Mouse (Mus musculus): Measurements from ENCODE around the gene Abca7. TPM values are rescaled to one million over a fixed set of nuclear protein-coding genes. Genes with fewer than 3 reads are reported as not detected.

The Abca7 gene
- polyA plus RNA-seq, 1 experiment from 2014 or later, result 3.0 TPM

GRCm38 (mm10) chr10:80018739-80019297 lies 22.5 kb downstream of the Abca7 start:
- H3K27ac ChIP-seq, result no peak overlapping the region
- no peaks in the 10 kb centered on the region for H3K9me3 ChIP-seq
- ATAC-seq, result peak; percentile 78
- H3K4me2 ChIP-seq (replicated peaks), result peak overlapping the region; percentile 53
- H3K4me3 ChIP-seq (replicated peaks), result peak overlapping the region; percentile 12; the same call in 1 of the 2 replicates
- WGBS, result 2% methylated on average over 15 of the region's 15 CpGs
- H3K27me3 ChIP-seq (replicated peaks), result peaks cover 17% of the 10 kb centered on the region
- no peaks in the 10 kb centered on the region for H3K36me3 ChIP-seq
- H3K4me1 ChIP-seq (replicated peaks), result peaks cover 18% of the 10 kb centered on the region
- H3K9ac ChIP-seq, result peak overlapping the region; percentile 36; the same call in 1 of the 2 replicates

- WGBS, result 19% methylated on average over 20 of the region's 20 CpGs
- ATAC-seq, result peak; percentile 60
- peak overlapping the region; percentile 53 for H3K4me2 ChIP-seq (replicated peaks)
These were observed 23.3 kb downstream of the Abca7 start for GRCm38 (mm10) chr10:80019471-80020131.

GRCm38 (mm10) chr10:80020191-80020590 lies 23.9 kb downstream of the Abca7 start:
- ATAC-seq, result no peak
- Histone ChIP-seq H3K4me3 (replicated peaks) (peak overlapping the region; percentile 28), H3K4me2 (replicated peaks) (peak overlapping the region; percentile 53)

More at GRCm38 (mm10) chr10:80019471-80020131, 23.3 kb downstream of the Abca7 start:
- H3K4me3 ChIP-seq (replicated peaks), result peak overlapping the region; percentile 28
- H3K9me3 ChIP-seq, result no peaks in the 10 kb centered on the region
- peaks cover 21% of the 10 kb centered on the region for H3K4me1 ChIP-seq (replicated peaks)
- H3K27ac ChIP-seq, result peak overlapping the region; percentile 40; the same call in 1 of the 2 replicates
- H3K36me3 ChIP-seq, result no peaks in the 10 kb centered on the region
- peaks cover 9% of the 10 kb centered on the region for H3K27me3 ChIP-seq (replicated peaks)
- peak overlapping the region; percentile 43 for H3K9ac ChIP-seq

GRCm38 (mm10) chr10:80020603-80021319 lies 24.5 kb downstream of the Abca7 start:
- H3K9ac ChIP-seq, result peak overlapping the region; percentile 43
- H3K4me1 ChIP-seq (replicated peaks), result peaks cover 27% of the 10 kb centered on the region
- ATAC-seq, result no peak
- no peaks in the 10 kb centered on the region for H3K9me3 ChIP-seq
- H3K27me3 ChIP-seq (replicated peaks), result 0 out of 2 replicates have a peak, but pooled peaks cover under 1% of the 10 kb centered on the region
- H3K27ac ChIP-seq, result no peak overlapping the region
- H3K36me3 ChIP-seq, result no peaks in the 10 kb centered on the region
- peak overlapping the region; percentile 53 for H3K4me2 ChIP-seq (replicated peaks)
- WGBS, result 82% methylated on average over 18 of the region's 18 CpGs
- no peak overlapping the region for H3K4me3 ChIP-seq (replicated peaks)

More at GRCm38 (mm10) chr10:80020191-80020590, 23.9 kb downstream of the Abca7 start:
- H3K27me3 ChIP-seq (replicated peaks), result 0 out of 2 replicates have a peak, but pooled peaks cover 4% of the 10 kb centered on the region
- no peaks in the 10 kb centered on the region for H3K9me3 ChIP-seq
- 0 out of 2 replicates have a peak overlapping the region, but pooled peaks have one; percentile 13 for H3K27ac ChIP-seq
- H3K4me1 ChIP-seq (replicated peaks), result peaks cover 22% of the 10 kb centered on the region
- H3K36me3 ChIP-seq, result no peaks in the 10 kb centered on the region
- 47% methylated on average over 11 of the region's 11 CpGs for WGBS
- peak overlapping the region; percentile 43 for H3K9ac ChIP-seq

- Histone ChIP-seq H3K9me3 (no peaks in the 10 kb centered on the region), H3K4me3 (replicated peaks) (no peak overlapping the region), H3K4me1 (replicated peaks) (peaks cover 29% of the 10 kb centered on the region), H3K4me2 (replicated peaks) (no peak overlapping the region), H3K27ac (no peak overlapping the region), H3K27me3 (replicated peaks) (no peaks in the 10 kb centered on the region), H3K36me3 (no peaks in the 10 kb centered on the region), H3K9ac (no peak overlapping the region)
- no peak for ATAC-seq
- WGBS, result 77% methylated on average over 13 of the region's 13 CpGs
These were observed 25.0 kb downstream of the Abca7 start for GRCm38 (mm10) chr10:80021320-80021641.

GRCm38 (mm10) chr10:80022164-80022563 lies 25.9 kb downstream of the Abca7 start:
- no peaks in the 10 kb centered on the region for H3K9me3 ChIP-seq
- H3K4me3 ChIP-seq (replicated peaks), result no peak overlapping the region
- H3K27me3 ChIP-seq (replicated peaks), result no peaks in the 10 kb centered on the region
- no peak overlapping the region for H3K27ac ChIP-seq
- WGBS, result 91% methylated on average over 12 of the region's 12 CpGs
- H3K36me3 ChIP-seq, result no peaks in the 10 kb centered on the region
- no peak overlapping the region for H3K9ac ChIP-seq
- H3K4me1 ChIP-seq (replicated peaks), result peaks cover 29% of the 10 kb centered on the region
- ATAC-seq, result no peak
- H3K4me2 ChIP-seq (replicated peaks), result no peak overlapping the region

- 96% methylated on average over 8 of the region's 8 CpGs for WGBS
- H3K4me1 ChIP-seq (replicated peaks), result peaks cover 29% of the 10 kb centered on the region
- no peak for ATAC-seq
These were observed 26.5 kb downstream of the Abca7 start for GRCm38 (mm10) chr10:80022806-80023205.

GRCm38 (mm10) chr10:80023758-80024157 lies 27.5 kb downstream of the Abca7 start:
- ATAC-seq, result no peak
- Histone ChIP-seq H3K27me3 (replicated peaks) (no peaks in the 10 kb centered on the region), H3K4me3 (replicated peaks) (no peak overlapping the region), H3K36me3 (no peaks in the 10 kb centered on the region), H3K27ac (no peak overlapping the region), H3K4me1 (replicated peaks) (peaks cover 29% of the 10 kb centered on the region), H3K9ac (no peak overlapping the region), H3K4me2 (replicated peaks) (no peak overlapping the region), H3K9me3 (no peaks in the 10 kb centered on the region)
- 81% methylated on average over 5 of the region's 5 CpGs for WGBS

More at GRCm38 (mm10) chr10:80022806-80023205, 26.5 kb downstream of the Abca7 start:
- no peak overlapping the region for H3K9ac ChIP-seq
- no peaks in the 10 kb centered on the region for H3K9me3 ChIP-seq
- H3K4me2 ChIP-seq (replicated peaks), result no peak overlapping the region
- H3K27ac ChIP-seq, result no peak overlapping the region
- no peaks in the 10 kb centered on the region for H3K36me3 ChIP-seq
- H3K27me3 ChIP-seq (replicated peaks), result no peaks in the 10 kb centered on the region
- no peak overlapping the region for H3K4me3 ChIP-seq (replicated peaks)

GRCm38 (mm10) chr10:80024229-80025043 lies 28.1 kb downstream of the Abca7 start:
- ATAC-seq, result no peak
- no peaks in the 10 kb centered on the region for H3K9me3 ChIP-seq
- peaks cover 23% of the 10 kb centered on the region for H3K4me1 ChIP-seq (replicated peaks)
- no peak overlapping the region for H3K4me3 ChIP-seq (replicated peaks)
- WGBS, result 76% methylated on average over 15 of the region's 15 CpGs
- no peak overlapping the region for H3K27ac ChIP-seq
- H3K9ac ChIP-seq, result no peak overlapping the region
- no peaks in the 10 kb centered on the region for H3K36me3 ChIP-seq
- H3K27me3 ChIP-seq (replicated peaks), result no peaks in the 10 kb centered on the region
- H3K4me2 ChIP-seq (replicated peaks), result no peak overlapping the region

GRCm38 (mm10) chr10:80025044-80025347 lies 28.7 kb downstream of the Abca7 start:
- Histone ChIP-seq H3K9ac (no peak overlapping the region), H3K4me3 (replicated peaks) (no peak overlapping the region), H3K9me3 (no peaks in the 10 kb centered on the region), H3K36me3 (no peaks in the 10 kb centered on the region), H3K4me1 (replicated peaks) (peaks cover 19% of the 10 kb centered on the region; the same call in 1 of the 2 replicates), H3K4me2 (replicated peaks) (no peak overlapping the region), H3K27me3 (replicated peaks) (no peaks in the 10 kb centered on the region), H3K27ac (no peak overlapping the region)
- WGBS, result 45% methylated on average over 4 of the region's 4 CpGs
- ATAC-seq, result no peak

- 0 out of 2 replicates have a peak, but pooled peaks have one; percentile 5 for ATAC-seq
- WGBS, result 73% methylated on average over 10 of the region's 10 CpGs
- no peak overlapping the region for H3K4me2 ChIP-seq (replicated peaks)
- no peak overlapping the region for H3K27ac ChIP-seq
- H3K9ac ChIP-seq, result no peak overlapping the region
- H3K4me3 ChIP-seq (replicated peaks), result no peak overlapping the region
- H3K4me1 ChIP-seq (replicated peaks), result peaks cover 19% of the 10 kb centered on the region; the same call in 1 of the 2 replicates
- H3K36me3 ChIP-seq, result no peaks in the 10 kb centered on the region
- no peaks in the 10 kb centered on the region for H3K9me3 ChIP-seq
- no peaks in the 10 kb centered on the region for H3K27me3 ChIP-seq (replicated peaks)
These were observed 29.2 kb downstream of the Abca7 start for GRCm38 (mm10) chr10:80025463-80025862.

GRCm38 (mm10) chr10:80025889-80026288 lies 29.6 kb downstream of the Abca7 start:
- H3K27me3 ChIP-seq (replicated peaks), result no peaks in the 10 kb centered on the region
- ATAC-seq, result peak; percentile 16; the same call in 1 of the 2 replicates
- H3K9ac ChIP-seq, result no peak overlapping the region
- H3K27ac ChIP-seq, result no peak overlapping the region
- H3K4me1 ChIP-seq (replicated peaks), result peaks cover 19% of the 10 kb centered on the region; the same call in 1 of the 2 replicates
- 61% methylated on average over 12 of the region's 12 CpGs for WGBS
- H3K9me3 ChIP-seq, result no peaks in the 10 kb centered on the region
- no peaks in the 10 kb centered on the region for H3K36me3 ChIP-seq
- no peak overlapping the region for H3K4me3 ChIP-seq (replicated peaks)
- H3K4me2 ChIP-seq (replicated peaks), result no peak overlapping the region

Measured in intestine, embryonic 15.5 days (tissue).